Mouse (Mus musculus): ENCODE results near the gene Scube2. TPM values are rescaled to one million over a fixed set of nuclear protein-coding genes. Genes with fewer than 3 reads are reported as not detected.

Gene Scube2
- total RNA-seq, 1 experiment = 0.89 TPM

DNA sequence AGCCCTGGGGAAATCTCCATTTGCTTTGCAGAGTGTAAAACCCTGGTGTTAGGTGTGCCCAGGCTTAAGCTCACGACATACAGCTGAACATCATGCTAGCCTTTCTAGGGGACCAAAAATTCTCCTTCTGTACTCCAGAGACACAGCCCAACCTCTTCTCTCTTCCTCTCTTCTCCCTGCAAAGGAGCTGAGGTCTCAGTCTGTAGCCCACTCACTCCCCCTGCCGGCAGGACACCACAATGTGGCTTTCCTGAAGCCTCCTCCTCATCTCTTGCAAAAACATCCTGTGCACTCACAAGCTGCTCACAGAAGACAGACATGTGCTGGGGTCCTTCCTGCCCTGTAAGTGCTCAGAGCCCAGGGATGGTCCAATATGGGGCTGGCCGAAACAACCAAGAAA is 27.1 kb upstream of the Scube2 start:
- TF ChIP-seq ZC3H11A (IDR thresholded peaks at IDR 0.05; ENCODE audit: borderline replicate concordance, low read depth, low read length) (no peak; the same call in 1 of the 2 replicates), CHD2 (IDR thresholded peaks at IDR 0.05; ENCODE audit: low read depth, low read length) (no peak), HCFC1 (IDR thresholded peaks at IDR 0.05; ENCODE audit: borderline replicate concordance, insufficient read depth, low read length) (no peak), ZNF384 (IDR thresholded peaks at IDR 0.05; ENCODE audit: low read depth, low read length) (no peak), MAFK (IDR thresholded peaks at IDR 0.05; ENCODE audit: insufficient read depth, low read depth, low read length) (no peak)
- peaks cover 8% of the 10 kb centered on the region; the same call in 1 of the 2 replicates for H3K36me3 ChIP-seq (ENCODE audit: control insufficient read depth, insufficient read depth, low read length, poor library complexity, severe bottlenecking)
- in situ Hi-C loops (cut with MboI; ENCODE audit: low sequenced_read_pairs in 2 of 2, unreplicated experiment in 2 of 2) = no loop called here

DNA sequence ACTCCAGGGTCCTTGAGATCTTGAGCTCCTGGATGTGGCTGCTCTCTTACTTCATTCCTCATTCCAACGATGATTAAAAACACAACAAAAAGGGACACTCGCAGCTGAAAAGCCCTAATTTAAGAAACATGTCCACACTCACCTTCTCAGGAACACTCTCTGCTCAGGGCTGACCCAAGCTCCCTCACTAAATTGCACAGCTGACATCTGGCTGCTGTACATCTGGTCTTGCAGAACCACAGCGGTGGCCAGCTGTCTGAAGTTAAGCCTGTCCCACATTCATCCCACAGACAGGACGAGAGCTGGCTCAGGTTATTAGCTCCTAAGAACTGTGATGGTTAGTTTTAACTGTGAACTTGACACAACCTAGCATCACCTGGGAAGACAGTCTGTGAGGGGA is 26.3 kb upstream of the Scube2 start:
- H3K4me1 ChIP-seq (ENCODE audit: control insufficient read depth in 2 of 2, insufficient read depth in 2 of 2, low read length in 2 of 2, poor library complexity in 1 of 2) = no peaks in the 10 kb centered on the region
- H3K9me3 ChIP-seq (ENCODE audit: control insufficient read depth, insufficient read depth, low read depth, low read length) = no peaks in the 10 kb centered on the region
- H3K27ac ChIP-seq (ENCODE audit: insufficient read depth, low read depth, low read length, poor library complexity, severe bottlenecking) = no peak overlapping the region
- no peak overlapping the region for H3K4me3 ChIP-seq (ENCODE audit: insufficient read depth in 1 of 2, low read depth in 1 of 2, low read length in 2 of 2, poor library complexity in 1 of 2, severe bottlenecking in 1 of 2)
- TF ChIP-seq ZC3H11A (IDR thresholded peaks at IDR 0.05; ENCODE audit: borderline replicate concordance, low read depth, low read length) = no peak
- no peak for TF ChIP-seq MAFK (IDR thresholded peaks at IDR 0.05; ENCODE audit: insufficient read depth, low read depth, low read length)
- TF ChIP-seq ZNF384 (IDR thresholded peaks at IDR 0.05; ENCODE audit: low read depth, low read length) = no peak
- TF ChIP-seq HCFC1 (IDR thresholded peaks at IDR 0.05; ENCODE audit: borderline replicate concordance, insufficient read depth, low read length) = no peak
- no peak for TF ChIP-seq CHD2 (IDR thresholded peaks at IDR 0.05; ENCODE audit: low read depth, low read length)
- H3K9ac ChIP-seq (ENCODE audit: insufficient read depth, low read depth, low read length, poor library complexity, severe bottlenecking) = no peak overlapping the region
- DNase-seq (ENCODE audit: low read depth, low spot score) = no peak
- peaks cover 8% of the 10 kb centered on the region; the same call in 1 of the 2 replicates for H3K36me3 ChIP-seq (ENCODE audit: control insufficient read depth, insufficient read depth, low read length, poor library complexity, severe bottlenecking)
- in situ Hi-C loops (cut with MboI; ENCODE audit: low sequenced_read_pairs in 2 of 2, unreplicated experiment in 2 of 2) = no loop called here

More for the DNA sequence above, 27.1 kb upstream of the Scube2 start:
- Histone ChIP-seq H3K4me3 (ENCODE audit: insufficient read depth in 1 of 2, low read depth in 1 of 2, low read length in 2 of 2, poor library complexity in 1 of 2, severe bottlenecking in 1 of 2) (no peak overlapping the region), H3K9me3 (ENCODE audit: control insufficient read depth, insufficient read depth, low read depth, low read length) (no peaks in the 10 kb centered on the region), H3K9ac (ENCODE audit: insufficient read depth, low read depth, low read length, poor library complexity, severe bottlenecking) (no peak overlapping the region), H3K27ac (ENCODE audit: insufficient read depth, low read depth, low read length, poor library complexity, severe bottlenecking) (no peak overlapping the region), H3K4me1 (ENCODE audit: control insufficient read depth in 2 of 2, insufficient read depth in 2 of 2, low read length in 2 of 2, poor library complexity in 1 of 2) (no peaks in the 10 kb centered on the region)
- peak; percentile 66 for DNase-seq (ENCODE audit: low read depth, low spot score)

DNA sequence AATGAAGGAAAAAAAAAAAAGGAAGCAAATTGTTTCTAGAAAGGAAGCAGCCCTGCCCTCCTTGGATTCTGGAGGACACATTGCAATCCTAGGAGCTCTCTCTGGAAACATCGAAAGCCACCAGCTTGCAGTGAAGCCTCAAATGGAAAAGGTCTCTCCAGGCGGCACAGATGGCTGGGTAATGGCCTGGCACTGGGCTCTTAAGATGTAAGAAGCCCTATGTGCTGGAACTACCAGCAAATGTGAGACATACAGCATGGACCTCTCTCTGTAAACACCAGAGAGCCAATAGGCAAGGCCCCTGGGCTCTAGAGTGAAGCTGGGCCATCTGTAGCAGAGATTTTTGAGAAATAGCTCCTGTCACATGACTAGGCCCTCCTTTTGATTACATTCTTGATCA is 24.8 kb upstream of the Scube2 start:
- no peak for DNase-seq (ENCODE audit: low read depth, low spot score)
- H3K9me3 ChIP-seq (ENCODE audit: control insufficient read depth, insufficient read depth, low read depth, low read length) = no peaks in the 10 kb centered on the region
- no peak overlapping the region for H3K9ac ChIP-seq (ENCODE audit: insufficient read depth, low read depth, low read length, poor library complexity, severe bottlenecking)
- no peaks in the 10 kb centered on the region for H3K4me1 ChIP-seq (ENCODE audit: control insufficient read depth in 2 of 2, insufficient read depth in 2 of 2, low read length in 2 of 2, poor library complexity in 1 of 2)
- in situ Hi-C loops (cut with MboI; ENCODE audit: low sequenced_read_pairs in 2 of 2, unreplicated experiment in 2 of 2) = no loop called here
- H3K27ac ChIP-seq (ENCODE audit: insufficient read depth, low read depth, low read length, poor library complexity, severe bottlenecking) = no peak overlapping the region
- H3K4me3 ChIP-seq (ENCODE audit: insufficient read depth in 1 of 2, low read depth in 1 of 2, low read length in 2 of 2, poor library complexity in 1 of 2, severe bottlenecking in 1 of 2) = no peak overlapping the region
- TF ChIP-seq HCFC1 (IDR thresholded peaks at IDR 0.05; ENCODE audit: borderline replicate concordance, insufficient read depth, low read length) (no peak), CHD2 (IDR thresholded peaks at IDR 0.05; ENCODE audit: low read depth, low read length) (no peak), ZNF384 (IDR thresholded peaks at IDR 0.05; ENCODE audit: low read depth, low read length) (no peak), MAFK (IDR thresholded peaks at IDR 0.05; ENCODE audit: insufficient read depth, low read depth, low read length) (no peak), ZC3H11A (IDR thresholded peaks at IDR 0.05; ENCODE audit: borderline replicate concordance, low read depth, low read length) (no peak)
- H3K36me3 ChIP-seq (ENCODE audit: control insufficient read depth, insufficient read depth, low read length, poor library complexity, severe bottlenecking) = peaks cover 5% of the 10 kb centered on the region; the same call in 1 of the 2 replicates

DNA sequence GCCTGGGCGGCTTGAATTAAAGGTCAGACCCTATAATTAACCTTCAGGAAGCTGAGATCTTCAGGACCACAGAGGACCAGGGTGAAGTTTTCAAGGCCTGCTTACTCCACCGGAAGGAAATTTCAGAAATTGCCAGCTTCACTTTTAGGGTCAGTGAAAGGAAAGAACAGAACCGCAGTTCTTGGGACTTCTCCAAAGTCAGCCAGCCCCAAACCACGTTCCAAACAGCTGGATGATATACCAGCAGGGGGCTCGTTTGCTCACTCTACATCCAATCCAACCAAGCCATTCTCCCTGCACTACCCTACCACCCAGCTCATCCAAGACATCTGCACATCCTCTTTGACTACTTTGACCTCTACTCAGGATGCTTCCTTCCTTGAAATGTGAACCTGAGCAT is 23.8 kb upstream of the Scube2 start:
- Histone ChIP-seq H3K27ac (ENCODE audit: insufficient read depth, low read depth, low read length, poor library complexity, severe bottlenecking) (no peak overlapping the region), H3K9me3 (ENCODE audit: control insufficient read depth, insufficient read depth, low read depth, low read length) (no peaks in the 10 kb centered on the region), H3K4me1 (ENCODE audit: control insufficient read depth in 2 of 2, insufficient read depth in 2 of 2, low read length in 2 of 2, poor library complexity in 1 of 2) (no peaks in the 10 kb centered on the region), H3K36me3 (ENCODE audit: control insufficient read depth, insufficient read depth, low read length, poor library complexity, severe bottlenecking) (0 out of 2 replicates have a peak, but pooled peaks cover 2% of the 10 kb centered on the region), H3K9ac (ENCODE audit: insufficient read depth, low read depth, low read length, poor library complexity, severe bottlenecking) (no peak overlapping the region), H3K4me3 (ENCODE audit: insufficient read depth in 1 of 2, low read depth in 1 of 2, low read length in 2 of 2, poor library complexity in 1 of 2, severe bottlenecking in 1 of 2) (no peak overlapping the region)
- in situ Hi-C loops (cut with MboI; ENCODE audit: low sequenced_read_pairs in 2 of 2, unreplicated experiment in 2 of 2) = no loop called here
- no peak for TF ChIP-seq ZNF384 (IDR thresholded peaks at IDR 0.05; ENCODE audit: low read depth, low read length)
- TF ChIP-seq HCFC1 (IDR thresholded peaks at IDR 0.05; ENCODE audit: borderline replicate concordance, insufficient read depth, low read length) = no peak
- TF ChIP-seq MAFK (IDR thresholded peaks at IDR 0.05; ENCODE audit: insufficient read depth, low read depth, low read length) = no peak
- TF ChIP-seq ZC3H11A (IDR thresholded peaks at IDR 0.05; ENCODE audit: borderline replicate concordance, low read depth, low read length) = no peak
- TF ChIP-seq CHD2 (IDR thresholded peaks at IDR 0.05; ENCODE audit: low read depth, low read length) = no peak
- DNase-seq (ENCODE audit: low read depth, low spot score) = no peak

DNA sequence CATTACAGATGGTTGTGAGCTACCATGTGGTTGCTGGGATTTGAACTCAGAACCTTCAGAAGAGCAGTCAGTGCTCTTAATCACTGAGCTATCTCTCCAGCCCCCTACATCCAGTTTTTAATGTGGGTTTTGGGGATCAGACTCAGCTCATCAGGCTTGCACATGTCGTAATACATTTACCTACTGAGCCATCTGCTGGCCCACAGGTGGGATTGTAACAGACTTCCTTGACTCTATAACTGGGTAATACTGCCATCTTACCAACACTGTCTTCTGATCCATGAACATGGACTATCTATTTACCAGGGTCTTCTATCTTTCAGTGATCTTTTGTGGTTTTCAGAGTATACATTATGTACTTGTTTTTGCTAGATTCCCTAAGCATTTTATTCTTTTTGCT is 20.8 kb upstream of the Scube2 start:
- no peaks in the 10 kb centered on the region for H3K9me3 ChIP-seq (ENCODE audit: control insufficient read depth, insufficient read depth, low read depth, low read length)
- no peak for TF ChIP-seq CHD2 (IDR thresholded peaks at IDR 0.05; ENCODE audit: low read depth, low read length)
- no peak for TF ChIP-seq MAFK (IDR thresholded peaks at IDR 0.05; ENCODE audit: insufficient read depth, low read depth, low read length)
- no peak for TF ChIP-seq ZNF384 (IDR thresholded peaks at IDR 0.05; ENCODE audit: low read depth, low read length)
- no peak for TF ChIP-seq ZC3H11A (IDR thresholded peaks at IDR 0.05; ENCODE audit: borderline replicate concordance, low read depth, low read length)
- no peak for TF ChIP-seq HCFC1 (IDR thresholded peaks at IDR 0.05; ENCODE audit: borderline replicate concordance, insufficient read depth, low read length)
- H3K27ac ChIP-seq (ENCODE audit: insufficient read depth, low read depth, low read length, poor library complexity, severe bottlenecking) = no peak overlapping the region
- no peak overlapping the region for H3K9ac ChIP-seq (ENCODE audit: insufficient read depth, low read depth, low read length, poor library complexity, severe bottlenecking)
- no peaks in the 10 kb centered on the region for H3K4me1 ChIP-seq (ENCODE audit: control insufficient read depth in 2 of 2, insufficient read depth in 2 of 2, low read length in 2 of 2, poor library complexity in 1 of 2)
- H3K4me3 ChIP-seq (ENCODE audit: insufficient read depth in 1 of 2, low read depth in 1 of 2, low read length in 2 of 2, poor library complexity in 1 of 2, severe bottlenecking in 1 of 2) = no peak overlapping the region
- no peaks in the 10 kb centered on the region for H3K36me3 ChIP-seq (ENCODE audit: control insufficient read depth, insufficient read depth, low read length, poor library complexity, severe bottlenecking)
- in situ Hi-C loops (cut with MboI; ENCODE audit: low sequenced_read_pairs in 2 of 2, unreplicated experiment in 2 of 2) = no loop called here
- no peak for DNase-seq (ENCODE audit: low read depth, low spot score)
